Mouse (Mus musculus): Measurements from ENCODE around the gene Fgfr2.

DNA sequence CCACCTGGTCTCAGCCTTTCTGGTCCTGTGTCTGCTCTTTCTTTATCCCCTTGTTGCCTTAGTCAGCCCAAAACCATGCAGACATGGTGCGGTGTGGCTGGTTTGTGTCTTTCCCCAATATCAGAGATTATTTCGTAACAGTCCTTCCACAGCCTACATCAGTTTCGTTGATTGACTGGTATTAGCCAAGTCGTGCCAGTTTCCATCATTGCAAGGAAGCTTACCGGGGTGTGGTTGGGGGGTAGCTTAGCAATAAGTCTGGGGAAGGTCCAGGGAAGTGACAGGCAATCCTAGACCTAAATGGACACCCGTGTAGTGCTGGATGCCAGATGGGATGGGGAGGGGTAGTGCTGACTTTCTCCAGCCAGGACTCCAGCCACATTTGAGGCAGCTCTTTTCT lies 1097.6 kb downstream of the Fgfr2 start:
- TF ChIP-seq CTCF (conservative IDR thresholded peaks at IDR 0.05; ENCODE audit: insufficient read depth, insufficient read length, low read depth, low read length) (no peak), POLR2A (IDR thresholded peaks at IDR 0.05; ENCODE audit: low read depth, low read length) (no peak)

All from kidney, adult 2 months (tissue).